Mouse (Mus musculus): ENCODE measurements around the gene Pacs1. TPM values are rescaled to one million over a fixed set of nuclear protein-coding genes. Genes with fewer than 3 reads are reported as not detected.

The Pacs1 gene
- total RNA-seq (2023) = 116 TPM

GRCm38 (mm10) chr19:5272801-5273733, at the start of gene Pacs1:
Gene Pacs1, minus strand, starts transcription at chr19:5273119.

DNA sequence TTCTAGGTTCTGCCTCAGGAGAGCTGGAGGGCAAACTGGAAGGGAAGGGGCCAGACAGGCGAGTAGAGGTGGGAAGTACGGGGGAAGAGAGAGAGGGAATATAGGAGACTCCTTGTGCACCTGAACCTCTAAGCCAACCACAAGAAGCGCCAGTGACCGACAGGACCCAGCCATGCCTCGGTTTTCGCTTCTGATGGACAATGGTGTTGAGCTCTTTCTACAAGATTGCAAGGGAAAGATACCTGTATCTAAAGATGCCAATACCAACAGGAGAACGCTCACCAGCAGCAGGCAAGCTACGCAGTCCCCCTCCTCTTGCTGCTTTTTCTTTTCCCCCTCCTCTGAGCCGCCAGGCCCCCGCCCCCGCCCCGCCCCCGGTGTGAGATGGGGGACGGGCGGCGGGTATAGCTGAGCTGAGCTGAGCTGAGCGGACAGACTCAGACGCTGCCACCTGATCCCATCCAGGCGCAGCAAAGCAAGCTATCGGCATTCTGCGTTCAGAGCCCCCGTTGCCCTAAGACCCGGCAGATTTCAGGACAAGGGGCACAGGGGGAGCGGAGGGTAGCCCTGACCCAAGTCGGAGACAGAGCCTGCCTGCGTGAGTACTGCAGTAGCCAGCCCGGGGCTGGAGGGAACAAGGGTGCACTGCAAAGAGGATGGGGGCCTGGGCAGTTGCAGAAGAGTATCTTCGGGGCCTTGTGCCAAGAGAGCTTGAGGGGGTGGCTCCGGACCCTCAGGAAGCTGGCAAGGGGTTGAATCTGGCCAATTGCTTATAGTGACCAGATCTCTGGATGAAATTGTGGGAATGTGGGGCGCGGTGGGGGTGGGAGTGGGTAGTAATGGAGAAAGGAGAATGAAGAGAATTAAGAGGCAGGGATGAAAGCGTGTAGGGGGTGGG, 25.2 kb upstream of the Pacs1 start, which contains the start of gene Gal3st3:
Gal3st3 (plus strand) TSS at position 429 of the 898 bp plus-strand sequence.

DNA sequence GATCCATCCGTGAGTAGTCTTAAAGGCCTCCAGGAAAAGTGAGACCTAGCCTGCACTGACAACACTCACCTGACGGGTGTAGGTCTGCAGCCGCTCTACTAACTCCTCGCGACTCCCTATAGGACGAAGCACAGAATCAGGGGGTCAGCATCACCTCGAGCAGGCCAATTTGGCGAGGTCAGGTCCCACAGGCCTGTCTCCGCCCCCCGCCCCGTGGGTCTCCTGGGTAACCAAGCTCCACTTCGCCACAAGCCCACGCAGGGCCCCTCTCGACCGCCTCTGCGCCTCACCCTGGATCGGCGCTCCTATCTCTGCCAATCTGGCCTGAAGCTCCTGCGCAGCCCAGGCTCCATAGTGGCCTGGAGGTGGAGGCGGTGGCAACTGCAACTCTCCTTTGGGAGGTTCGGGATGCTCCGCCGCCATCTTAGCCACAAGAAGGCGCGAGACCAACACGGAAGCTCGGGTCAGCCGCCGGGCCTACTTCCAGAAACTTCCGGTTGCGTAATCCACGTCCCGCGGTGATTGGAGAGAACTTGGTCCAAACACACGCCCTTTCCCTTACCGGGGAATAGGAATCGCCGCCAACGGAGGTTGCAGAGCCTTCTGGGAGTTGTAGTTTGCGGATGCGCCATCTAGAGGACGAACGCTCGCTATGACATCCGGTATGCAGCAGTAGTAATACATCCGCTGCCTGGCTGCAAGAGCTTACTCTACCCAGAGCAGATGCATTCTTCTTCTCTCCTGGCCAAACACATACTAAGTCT, 22.2 kb upstream of the Pacs1 start, which contains the start of gene Sf3b2:
Sf3b2 (minus strand) TSS at position 484 of the 764 bp plus-strand sequence.

GRCm38 (mm10) chr19:5118384-5118698, 154.6 kb downstream of the Pacs1 start, which contains the start of gene Klc2:
Gene Klc2, minus strand, starts transcription at chr19:5118560.

GRCm38 (mm10) chr19:5106731-5107191, 166.2 kb downstream of the Pacs1 start, which contains the start of gene Rab1b:
Gene Rab1b, minus strand, starts transcription at chr19:5107072.

GRCm38 (mm10) chr19:5098363-5099143, 174.4 kb downstream of the Pacs1 start, which contains the start of gene Cnih2:
Gene Cnih2, minus strand, starts transcription at chr19:5098521.

DNA sequence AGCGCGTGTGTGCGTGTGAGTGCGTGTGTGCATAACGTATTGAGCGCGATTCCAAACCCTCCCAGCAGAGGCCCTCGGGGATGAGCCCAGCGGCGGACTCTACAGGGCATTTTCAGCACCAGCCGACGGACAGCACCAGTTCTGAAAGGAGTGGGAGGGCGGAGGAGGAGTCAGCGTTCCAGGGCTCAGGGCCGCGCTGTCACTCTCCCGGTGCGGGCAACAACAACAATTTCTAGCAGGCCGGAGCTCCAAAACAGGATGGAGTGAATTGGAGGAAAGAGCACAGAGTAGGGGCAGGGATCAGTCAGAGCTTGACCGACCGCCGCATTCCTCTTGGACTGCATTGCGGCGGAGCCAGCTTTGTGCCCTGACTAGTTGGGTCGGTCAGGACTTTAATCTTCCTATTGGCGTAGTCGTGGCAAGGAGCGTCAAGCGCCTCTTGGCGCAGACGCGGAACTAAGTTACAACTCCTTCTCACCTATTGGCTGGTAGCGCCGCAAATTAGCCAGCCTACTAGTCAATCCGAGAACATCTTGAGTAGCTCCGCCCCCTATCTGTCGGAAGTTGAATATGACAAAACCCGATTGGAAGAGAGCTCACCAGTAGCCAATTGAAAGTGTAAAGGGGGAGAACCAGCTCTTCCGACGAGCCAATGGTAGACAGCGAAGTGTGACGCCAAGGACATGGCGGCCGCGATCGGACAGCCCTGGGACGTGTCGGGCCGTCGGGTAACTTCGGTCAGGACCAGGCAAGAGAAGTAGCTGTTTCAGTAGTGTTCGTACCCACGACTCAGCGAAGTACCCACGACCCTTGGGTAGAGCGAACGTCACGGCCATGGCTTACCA, 184.8 kb downstream of the Pacs1 start, which contains the start of gene Yif1a:
Yif1a (plus strand) TSS at position 655 of the 845 bp plus-strand sequence.

DNA sequence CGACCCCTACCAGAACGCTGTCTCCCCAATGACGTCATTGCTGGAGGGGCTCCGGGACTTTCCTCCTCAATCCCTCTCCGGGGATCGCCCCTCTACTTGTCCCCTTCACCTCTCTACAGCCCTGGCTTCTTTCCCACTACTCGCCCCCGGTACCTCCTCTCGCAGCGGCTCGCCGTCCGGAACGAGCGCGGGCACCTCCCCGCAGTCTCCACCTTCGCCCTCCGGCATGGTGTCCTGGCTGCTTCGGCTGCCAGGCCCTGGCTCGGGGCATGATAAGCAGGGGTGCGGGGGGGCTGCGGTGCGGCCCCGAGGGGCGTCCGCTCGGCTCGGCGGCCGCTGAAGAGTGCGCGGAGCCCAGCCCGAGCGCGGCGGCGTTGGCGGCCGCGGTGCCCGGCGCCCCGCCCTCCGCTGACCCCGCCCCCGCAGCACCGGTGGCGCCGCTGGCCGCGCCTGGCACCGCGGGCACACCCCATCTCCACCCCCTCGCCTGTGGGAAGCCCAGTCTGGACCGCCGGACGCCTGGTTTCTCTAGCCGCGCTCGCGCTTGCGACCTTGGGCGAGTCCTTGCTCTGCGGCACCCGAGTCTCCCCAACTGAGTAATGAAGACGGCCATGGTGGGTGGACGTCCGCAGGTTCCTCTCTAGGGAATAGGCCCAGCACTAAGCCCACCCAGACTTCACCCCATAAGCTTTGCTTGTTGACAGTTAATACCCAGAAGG, 187.6 kb downstream of the Pacs1 start, which contains the start of gene Tmem151a:
Tmem151a (minus strand) TSS at position 387 of the 719 bp plus-strand sequence.

Other genes starting within 250 kb of the Pacs1 start
- 2.2 TPM for gene Slc29a2, start 249.3 kb downstream of the Pacs1 start, total RNA-seq (2023)
- 4.0 TPM for gene B4gat1, start 234.3 kb downstream of the Pacs1 start, total RNA-seq (2023)
- 0.79 TPM for gene AC124502.3, start 234.2 kb downstream of the Pacs1 start, total RNA-seq (2023)
- gene Brms1, start 231.8 kb downstream of the Pacs1 start, total RNA-seq (2023) = 63.2 TPM
- 3.2 TPM for gene Rin1, start 222.6 kb downstream of the Pacs1 start, total RNA-seq (2023)
- gene Cd248, start 205.0 kb downstream of the Pacs1 start, total RNA-seq (2023) = not detected
- not detected for gene Tmem151a, start 187.6 kb downstream of the Pacs1 start, total RNA-seq (2023)
- gene Yif1a, start 184.6 kb downstream of the Pacs1 start, total RNA-seq (2023) = 19.2 TPM
- 3.4 TPM for gene Cnih2, start 174.6 kb downstream of the Pacs1 start, total RNA-seq (2023)
- 90.7 TPM for gene Rab1b, start 166.0 kb downstream of the Pacs1 start, total RNA-seq (2023)
- 20.2 TPM for gene Klc2, start 154.6 kb downstream of the Pacs1 start, total RNA-seq (2023)
- gene Sf3b2, start 22.3 kb upstream of the Pacs1 start, total RNA-seq (2023) = 265 TPM
- not detected for gene Gal3st3, start 25.2 kb upstream of the Pacs1 start, total RNA-seq (2023)
- not detected for gene Catsper1, start 62.6 kb upstream of the Pacs1 start, total RNA-seq (2023)
- not detected for gene Cst6, start 76.5 kb upstream of the Pacs1 start, total RNA-seq (2023)
- 31.3 TPM for gene Eif1ad, start 93.6 kb upstream of the Pacs1 start, total RNA-seq (2023)
- gene Banf1, start 94.0 kb upstream of the Pacs1 start, total RNA-seq (2023) = 87.0 TPM
- 189 TPM for gene Sart1, start 115.6 kb upstream of the Pacs1 start, total RNA-seq (2023)
- not detected for gene Tsga10ip, start 129.4 kb upstream of the Pacs1 start, total RNA-seq (2023)
- gene Drap1, start 151.9 kb upstream of the Pacs1 start, total RNA-seq (2023) = 164 TPM
- 54.1 TPM for gene AI837181, start 152.0 kb upstream of the Pacs1 start, total RNA-seq (2023)
- 0.79 TPM for gene Fosl1, start 174.4 kb upstream of the Pacs1 start, total RNA-seq (2023)
- 6.2 TPM for gene Ccdc85b, start 184.8 kb upstream of the Pacs1 start, total RNA-seq (2023)
- gene Fibp, start 187.5 kb upstream of the Pacs1 start, total RNA-seq (2023) = 82.7 TPM
- 43.6 TPM for gene Ctsw, start 195.4 kb upstream of the Pacs1 start, total RNA-seq (2023)
- gene Efemp2, start 200.8 kb upstream of the Pacs1 start, total RNA-seq (2023) = not detected
- 38.5 TPM for gene Mus81, start 215.3 kb upstream of the Pacs1 start, total RNA-seq (2023)
- 1,344 TPM for gene Cfl1, start 217.3 kb upstream of the Pacs1 start, total RNA-seq (2023)
- gene 1700020D05Rik, start 230.7 kb upstream of the Pacs1 start, total RNA-seq (2023) = not detected
- 4.8 TPM for gene Snx32, start 237.4 kb upstream of the Pacs1 start, total RNA-seq (2023)

Data from CD4-positive naive resting alpha-beta T cell, adult 76 days (primary cell).